Mouse (Mus musculus): ENCODE measurements around the gene Tmod4. TPM values are rescaled to one million over a fixed set of nuclear protein-coding genes. Genes with fewer than 3 reads are reported as not detected.
"Not testable (repeated sequence)": the region's sequence is repeated elsewhere in the genome, so short reads cannot be mapped to it uniquely, and the experiment has no call there.

The Tmod4 gene
- polyA plus RNA-seq, 1 experiment from 2014 or later: 0.70 TPM

- H3K9me3 ChIP-seq (ENCODE audit: control insufficient read depth, low read length): no peaks in the 10 kb centered on the region
- H3K36me3 ChIP-seq (ENCODE audit: control insufficient read depth, insufficient read depth, low read length): peaks cover 2% of the 10 kb centered on the region; the same call in 1 of the 2 replicates
- 52% methylated on average over 11 of the region's 11 CpGs for WGBS
- TF ChIP-seq EP300 (optimal IDR thresholded peaks at IDR 0.05): no peak
- TF ChIP-seq CTCF (IDR thresholded peaks at IDR 0.05; ENCODE audit: low read depth): no peak
- DNase-seq (ENCODE audit: low spot score) (no peak), ATAC-seq (ENCODE audit: low FRiP score, low TSS enrichment) (no peak; the same call in none of the 2 replicates)
- peak overlapping the region; percentile 64 for H3K4me3 ChIP-seq (ENCODE audit: low read depth, low read length)
- peaks cover 4% of the 10 kb centered on the region for H3K4me1 ChIP-seq (replicated peaks; ENCODE audit: control insufficient read depth, insufficient read depth)
- peak overlapping the region; percentile 74 for H3K27ac ChIP-seq (replicated peaks)
- H3K4me2 ChIP-seq (replicated peaks; ENCODE audit: low read depth): peak overlapping the region; percentile 81
- peak overlapping the region; percentile 76 for H3K9ac ChIP-seq (ENCODE audit: low read length)
- H3K27me3 ChIP-seq (ENCODE audit: control insufficient read depth, insufficient read depth, low read length): no peaks in the 10 kb centered on the region
Observed at GRCm38 (mm10) chr3:95133176-95133575, 8.9 kb downstream of the Tmod4 start.

GRCm38 (mm10) chr3:95133680-95134101 lies 9.4 kb downstream of the Tmod4 start, which contains the start of the genes Scnm1 and Lysmd1:
Gene Scnm1 (minus strand): TSS chr3:95134011.
Gene Lysmd1 (plus strand): TSS chr3:95134088.
- Histone ChIP-seq H3K27ac (replicated peaks) (peak within 1 kb of the TSS; percentile 74), H3K36me3 (ENCODE audit: control insufficient read depth, insufficient read depth, low read length) (peaks cover 2% of the 10 kb centered on the region; the same call in 1 of the 2 replicates), H3K27me3 (ENCODE audit: control insufficient read depth, insufficient read depth, low read length) (no peaks in the 10 kb centered on the region), H3K9me3 (ENCODE audit: control insufficient read depth, low read length) (no peaks in the 10 kb centered on the region), H3K4me1 (replicated peaks; ENCODE audit: control insufficient read depth, insufficient read depth) (peaks cover 4% of the 10 kb centered on the region), H3K4me2 (replicated peaks; ENCODE audit: low read depth) (peak within 1 kb of the TSS; percentile 81), H3K4me3 (ENCODE audit: low read depth, low read length) (peak within 1 kb of the TSS; percentile 64), H3K9ac (ENCODE audit: low read length) (peak within 1 kb of the TSS; percentile 76)
- WGBS: under 1% methylated on average over 20 of the region's 20 CpGs
- TF ChIP-seq CTCF (IDR thresholded peaks at IDR 0.05; ENCODE audit: low read depth) (peak; percentile 39; the same call in 1 of the 2 replicates), EP300 (optimal IDR thresholded peaks at IDR 0.05) (no peak)
- ATAC-seq (ENCODE audit: low FRiP score, low TSS enrichment): peak; percentile 95
- DNase-seq (ENCODE audit: low spot score): peak; percentile 93

GRCm38 (mm10) chr3:95134133-95134532 lies 9.9 kb downstream of the Tmod4 start:
- not testable (repeated sequence) for H3K4me3 ChIP-seq (ENCODE audit: low read depth, low read length); H3K4me1 ChIP-seq (replicated peaks; ENCODE audit: control insufficient read depth, insufficient read depth); H3K36me3 ChIP-seq (ENCODE audit: control insufficient read depth, insufficient read depth, low read length); H3K9me3 ChIP-seq (ENCODE audit: control insufficient read depth, low read length); H3K4me2 ChIP-seq (replicated peaks; ENCODE audit: low read depth); H3K27ac ChIP-seq (replicated peaks); H3K9ac ChIP-seq (ENCODE audit: low read length); H3K27me3 ChIP-seq (ENCODE audit: control insufficient read depth, insufficient read depth, low read length); DNase-seq (ENCODE audit: low spot score)
- WGBS: no CpG with 5 or more reads among the region's 12 CpGs
- ATAC-seq (ENCODE audit: low FRiP score, low TSS enrichment): peak; percentile 54

GRCm38 (mm10) chr3:95135023-95135422 lies 10.7 kb downstream of the Tmod4 start:
- peaks cover 4% of the 10 kb centered on the region for H3K4me1 ChIP-seq (replicated peaks; ENCODE audit: control insufficient read depth, insufficient read depth)
- TF ChIP-seq CTCF (IDR thresholded peaks at IDR 0.05; ENCODE audit: low read depth) (no peak), EP300 (optimal IDR thresholded peaks at IDR 0.05) (no peak)
- 8% methylated on average over 6 of the region's 6 CpGs for WGBS
- H3K9me3 ChIP-seq (ENCODE audit: control insufficient read depth, low read length): no peaks in the 10 kb centered on the region
- peaks cover 7% of the 10 kb centered on the region; the same call in 1 of the 2 replicates for H3K36me3 ChIP-seq (ENCODE audit: control insufficient read depth, insufficient read depth, low read length)
- peak overlapping the region; percentile 29 for H3K4me3 ChIP-seq (ENCODE audit: low read depth, low read length)
- H3K4me2 ChIP-seq (replicated peaks; ENCODE audit: low read depth): peak overlapping the region; percentile 54
- ATAC-seq (ENCODE audit: low FRiP score, low TSS enrichment): no peak; the same call in 1 of the 2 replicates
- H3K27ac ChIP-seq (replicated peaks): 0 out of 2 replicates have a peak overlapping the region, but pooled peaks have one; percentile 13
- peak; percentile 63 for DNase-seq (ENCODE audit: low spot score)
- H3K9ac ChIP-seq (ENCODE audit: low read length): no peak overlapping the region
- no peaks in the 10 kb centered on the region for H3K27me3 ChIP-seq (ENCODE audit: control insufficient read depth, insufficient read depth, low read length)

- Histone ChIP-seq H3K4me2 (replicated peaks; ENCODE audit: low read depth) (peak overlapping the region; percentile 54), H3K27me3 (ENCODE audit: control insufficient read depth, insufficient read depth, low read length) (no peaks in the 10 kb centered on the region), H3K4me3 (ENCODE audit: low read depth, low read length) (peak overlapping the region; percentile 29), H3K4me1 (replicated peaks; ENCODE audit: control insufficient read depth, insufficient read depth) (peaks cover 4% of the 10 kb centered on the region), H3K27ac (replicated peaks) (peak overlapping the region; percentile 13; the same call in 1 of the 2 replicates), H3K36me3 (ENCODE audit: control insufficient read depth, insufficient read depth, low read length) (0 out of 2 replicates have a peak, but pooled peaks cover 4% of the 10 kb centered on the region), H3K9me3 (ENCODE audit: control insufficient read depth, low read length) (no peaks in the 10 kb centered on the region), H3K9ac (ENCODE audit: low read length) (no peak overlapping the region)
- 74% methylated on average over 7 of the region's 7 CpGs for WGBS
- DNase-seq (ENCODE audit: low spot score): no peak
- no peak for ATAC-seq (ENCODE audit: low FRiP score, low TSS enrichment)
- TF ChIP-seq CTCF (IDR thresholded peaks at IDR 0.05; ENCODE audit: low read depth) (no peak), EP300 (optimal IDR thresholded peaks at IDR 0.05) (no peak)
Observed at GRCm38 (mm10) chr3:95135433-95136052, 11.3 kb downstream of the Tmod4 start.

GRCm38 (mm10) chr3:95136336-95136735 lies 12.1 kb downstream of the Tmod4 start:
- Histone ChIP-seq H3K4me3 (ENCODE audit: low read depth, low read length) (no peak overlapping the region), H3K4me2 (replicated peaks; ENCODE audit: low read depth) (no peak overlapping the region), H3K4me1 (replicated peaks; ENCODE audit: control insufficient read depth, insufficient read depth) (peaks cover 4% of the 10 kb centered on the region), H3K36me3 (ENCODE audit: control insufficient read depth, insufficient read depth, low read length) (0 out of 2 replicates have a peak, but pooled peaks cover 4% of the 10 kb centered on the region), H3K27ac (replicated peaks) (no peak overlapping the region), H3K9ac (ENCODE audit: low read length) (no peak overlapping the region), H3K27me3 (ENCODE audit: control insufficient read depth, insufficient read depth, low read length) (no peaks in the 10 kb centered on the region), H3K9me3 (ENCODE audit: control insufficient read depth, low read length) (no peaks in the 10 kb centered on the region)
- DNase-seq (ENCODE audit: low spot score) (no peak), ATAC-seq (ENCODE audit: low FRiP score, low TSS enrichment) (no peak)
- 85% methylated on average over 3 of the region's 3 CpGs for WGBS
- TF ChIP-seq CTCF (IDR thresholded peaks at IDR 0.05; ENCODE audit: low read depth) (no peak), EP300 (optimal IDR thresholded peaks at IDR 0.05) (no peak)

Data from stomach, postnatal 0 days (tissue).